Mouse (Mus musculus) embryonic facial prominence, embryonic 11.5 days (tissue): ENCODE data around the gene Olfr571. TPM values are rescaled to one million over a fixed set of nuclear protein-coding genes. Genes with fewer than 3 reads are reported as not detected.

Experiments used
- ATAC-seq: fragments of 200-750 bp; cut with Nextera tagmentation; replicated peaks from 2 replicates; pipeline ENCODE4 v1.8.0; 2017; ENCODE audit warnings: low read depth; ENCODE audit not compliant: insufficient number of reproducible peaks, low FRiP score, low TSS enrichment
- DNase-seq: peaks from one replicate; pipeline ENCODE4 v3.0.0-alpha.2; 2015; ENCODE audit warnings: low spot score
- H3K27ac ChIP-seq: fragments of 300-500 bp; sonication (generic); replicated peaks from 2 replicates; pipeline ENCODE4 v1.5.1; 2014; ENCODE audit warnings: mild to moderate bottlenecking, low read depth, low read length, control low read depth
- H3K27me3 ChIP-seq: fragments of 300-500 bp; sonication (generic); 2 replicates; pipeline ENCODE4 v1.6.1; 2014; ENCODE audit warnings: mild to moderate bottlenecking, low read length, moderate library complexity, mixed read lengths; ENCODE audit not compliant: control insufficient read depth, insufficient read depth
- H3K36me3 ChIP-seq: fragments of 300-500 bp; sonication (generic); replicated peaks from 2 replicates; pipeline ENCODE4 v1.6.1; 2014; ENCODE audit warnings: low read depth, mild to moderate bottlenecking, low read length, moderate library complexity, mixed read lengths; ENCODE audit not compliant: control insufficient read depth, insufficient read depth
- H3K4me1 ChIP-seq: fragments of 300-500 bp; sonication (generic); 2 replicates; pipeline ENCODE4 v1.6.1; 2014; ENCODE audit warnings: low read length, mixed read lengths; ENCODE audit not compliant: control insufficient read depth, insufficient read depth
- H3K4me2 ChIP-seq: fragments of 300-500 bp; sonication (generic); 2 replicates; pipeline ENCODE4 v1.6.1; 2014; ENCODE audit warnings: low read depth, mild to moderate bottlenecking, control low read depth, low read length, moderate library complexity
- H3K4me3 ChIP-seq: fragments of 300-500 bp; sonication (generic); 2 replicates; pipeline ENCODE4 v1.5.1; 2014; ENCODE audit warnings: low read depth, low read length, control low read depth
- H3K9ac ChIP-seq: fragments of 300-500 bp; sonication (generic); replicated peaks from 2 replicates; pipeline ENCODE4 v1.6.1; 2014; ENCODE audit warnings: mild to moderate bottlenecking, control low read depth, low read length
- H3K9me3 ChIP-seq: fragments of 300-500 bp; sonication (generic); replicated peaks from 2 replicates; pipeline ENCODE4 v1.6.1; 2016; ENCODE audit warnings: mild to moderate bottlenecking, low read length, inconsistent platforms, mixed read lengths; ENCODE audit not compliant: control insufficient read depth
- WGBS: fragments of 180-500 bp; shearing (Covaris S2); extraction: QIAGEN DNeasy Blood & Tissue Kit; methylation state at CpG from one replicate; pipeline ENCODE4 v1.1.7; 2014; 5-methylcytosine and 5-hydroxymethylcytosine counted together
- polyA plus RNA-seq: library from polyadenylated mRNA; unstranded; fragments of >200 nt; fragmentation: Nextera tagmentation; extraction: Ambion mirVana; gene quantifications from 2 replicates; pipeline ENCODE4 v1.2.1, GENCODE M21; 2014

The Olfr571 gene
- polyA plus RNA-seq, 1 experiment from 2014 or later: 0.31 TPM

- no peak overlapping the region for H3K4me3 ChIP-seq
- no peaks in the 10 kb centered on the region for H3K4me1 ChIP-seq
- ATAC-seq (no peak), DNase-seq (no peak)
- H3K4me2 ChIP-seq: no peak overlapping the region
- no peaks in the 10 kb centered on the region for H3K36me3 ChIP-seq
- no peaks in the 10 kb centered on the region for H3K27me3 ChIP-seq
- no peaks in the 10 kb centered on the region for H3K9me3 ChIP-seq
- H3K9ac ChIP-seq: no peak overlapping the region
- H3K27ac ChIP-seq: no peak overlapping the region
- WGBS: 81% methylated on average over 3 of the region's 3 CpGs
These were observed 9.8 kb upstream of the Olfr571 start for GRCm38 (mm10) chr7:102927105-102927504.

- Histone ChIP-seq H3K36me3 (no peaks in the 10 kb centered on the region), H3K27me3 (no peaks in the 10 kb centered on the region), H3K4me1 (no peaks in the 10 kb centered on the region), H3K4me3 (no peak within 1 kb of the TSS), H3K9me3 (no peaks in the 10 kb centered on the region), H3K4me2 (no peak within 1 kb of the TSS), H3K27ac (no peak within 1 kb of the TSS), H3K9ac (no peak within 1 kb of the TSS)
- ATAC-seq (no peak), DNase-seq (no peak)
- WGBS: 53% methylated on average over 1 of the region's 1 CpGs
These were observed 6.8 kb upstream of the Olfr571 start, which contains the start of gene Olfr572 for GRCm38 (mm10) chr7:102924109-102924508. Gene Olfr572 (plus strand): TSS chr7:102924409.

GRCm38 (mm10) chr7:102919632-102920031, 2.3 kb upstream of the Olfr571 start:
- Histone ChIP-seq H3K4me1 (no peaks in the 10 kb centered on the region), H3K9ac (no peak overlapping the region), H3K9me3 (no peaks in the 10 kb centered on the region), H3K27me3 (no peaks in the 10 kb centered on the region), H3K36me3 (no peaks in the 10 kb centered on the region), H3K4me2 (no peak overlapping the region), H3K4me3 (no peak overlapping the region), H3K27ac (no peak overlapping the region)
- ATAC-seq: 0 out of 2 replicates have a peak, but pooled peaks have one; percentile 51
- 9% methylated on average over 1 of the region's 1 CpGs for WGBS
- peak; percentile 82 for DNase-seq

- WGBS: 70% methylated on average over 5 of the region's 5 CpGs
- Histone ChIP-seq H3K9ac (no peak overlapping the region), H3K27me3 (no peaks in the 10 kb centered on the region), H3K27ac (no peak overlapping the region), H3K4me2 (no peak overlapping the region), H3K36me3 (no peaks in the 10 kb centered on the region), H3K9me3 (no peaks in the 10 kb centered on the region), H3K4me3 (no peak overlapping the region), H3K4me1 (no peaks in the 10 kb centered on the region)
- DNase-seq: no peak
- ATAC-seq: no peak
These were observed 931 bp downstream of the Olfr571 start for GRCm38 (mm10) chr7:102916405-102916804.

- Histone ChIP-seq H3K9ac (no peak overlapping the region), H3K4me2 (no peak overlapping the region), H3K9me3 (no peaks in the 10 kb centered on the region), H3K4me1 (no peaks in the 10 kb centered on the region), H3K4me3 (no peak overlapping the region), H3K27ac (no peak overlapping the region), H3K27me3 (no peaks in the 10 kb centered on the region), H3K36me3 (no peaks in the 10 kb centered on the region)
- WGBS: 45% methylated on average over 1 of the region's 1 CpGs
- ATAC-seq (no peak), DNase-seq (no peak)
These were observed 2.1 kb downstream of the Olfr571 start for GRCm38 (mm10) chr7:102915261-102915660.

- Histone ChIP-seq H3K9ac (no peak within 1 kb of the TSS), H3K27me3 (no peaks in the 10 kb centered on the region), H3K4me2 (no peak within 1 kb of the TSS), H3K27ac (no peak within 1 kb of the TSS), H3K4me3 (no peak within 1 kb of the TSS), H3K36me3 (no peaks in the 10 kb centered on the region), H3K9me3 (no peaks in the 10 kb centered on the region), H3K4me1 (no peaks in the 10 kb centered on the region)
- no peak for ATAC-seq
- WGBS: 57% methylated on average over 3 of the region's 3 CpGs
- no peak for DNase-seq
These were observed 26.6 kb downstream of the Olfr571 start, which contains the start of gene Olfr569 for GRCm38 (mm10) chr7:102890782-102891181. Gene Olfr569 (minus strand): TSS chr7:102890882.

- DNase-seq: no peak
- no peaks in the 10 kb centered on the region for H3K9me3 ChIP-seq
- no peaks in the 10 kb centered on the region for H3K36me3 ChIP-seq
- H3K27ac ChIP-seq: no peak within 1 kb of the TSS
- no peak within 1 kb of the TSS for H3K4me3 ChIP-seq
- no peaks in the 10 kb centered on the region for H3K27me3 ChIP-seq
- no peak for ATAC-seq
- no peaks in the 10 kb centered on the region for H3K4me1 ChIP-seq
- H3K9ac ChIP-seq: no peak within 1 kb of the TSS
- H3K4me2 ChIP-seq: no peak within 1 kb of the TSS
These were observed 40.5 kb downstream of the Olfr571 start, which contains the start of gene Olfr568 for GRCm38 (mm10) chr7:102876822-102877221. Gene Olfr568 (plus strand): TSS chr7:102877122.

GRCm38 (mm10) chr7:102858665-102859064, 58.7 kb downstream of the Olfr571 start, which contains the start of gene Olfr566:
Gene Olfr566 (minus strand): TSS chr7:102858765.
- Histone ChIP-seq H3K27ac (no peak within 1 kb of the TSS), H3K4me2 (no peak within 1 kb of the TSS), H3K4me1 (no peaks in the 10 kb centered on the region), H3K27me3 (no peaks in the 10 kb centered on the region), H3K9ac (no peak within 1 kb of the TSS), H3K9me3 (no peaks in the 10 kb centered on the region), H3K36me3 (no peaks in the 10 kb centered on the region), H3K4me3 (no peak within 1 kb of the TSS)
- ATAC-seq: no peak
- WGBS: 83% methylated on average over 1 of the region's 1 CpGs
- no peak for DNase-seq
